Mouse (Mus musculus): ENCODE results near the gene Inpp4a. TPM values are rescaled to one million over a fixed set of nuclear protein-coding genes. Genes with fewer than 3 reads are reported as not detected.

Gene Inpp4a
- polyA plus RNA-seq, 1 experiment from 2014 or later = 56.8 TPM

DNA sequence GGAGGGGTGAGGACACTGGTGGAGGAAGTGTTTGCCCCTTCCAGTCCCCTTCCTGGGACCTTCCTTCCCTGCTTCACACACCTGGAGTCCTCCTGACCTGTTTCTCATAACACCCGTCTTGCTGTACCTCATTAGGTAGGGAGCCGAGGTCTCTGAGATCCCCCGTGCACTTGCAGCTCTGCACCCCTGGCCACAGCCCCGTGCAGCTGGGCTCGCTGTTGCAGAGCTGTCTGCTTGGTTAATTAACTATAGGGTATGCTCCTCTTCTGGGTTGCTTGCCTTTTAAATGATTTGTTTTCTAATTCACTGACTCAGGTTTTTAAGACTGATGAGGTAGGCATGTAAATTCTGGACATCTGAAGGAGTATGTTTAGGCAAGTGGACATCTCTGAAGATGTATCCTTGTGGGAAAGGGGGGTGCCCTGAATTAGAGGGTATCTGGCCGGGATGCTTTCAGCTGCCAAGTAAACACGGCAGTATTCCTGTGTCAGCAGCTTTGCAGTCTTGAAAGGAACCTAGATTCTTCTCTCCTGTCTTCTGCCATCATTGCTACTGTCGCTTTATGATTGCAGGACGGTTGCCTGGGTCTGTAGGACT, 6.1 kb downstream of the Inpp4a start:
- Histone ChIP-seq H3K36me3 (0 out of 2 replicates have a peak, but pooled peaks cover 3% of the 10 kb centered on the region), H3K9me3 (0 out of 2 replicates have a peak, but pooled peaks cover 6% of the 10 kb centered on the region), H3K9ac (no peak overlapping the region), H3K4me3 (no peak overlapping the region), H3K27me3 (no peaks in the 10 kb centered on the region), H3K4me2 (no peak overlapping the region), H3K27ac (replicated peaks) (no peak overlapping the region), H3K4me1 (replicated peaks) (peaks cover 16% of the 10 kb centered on the region)
- 75% methylated on average over 9 of the region's 9 CpGs for WGBS
- ATAC-seq (ENCODE audit: low read depth) = no peak

DNA sequence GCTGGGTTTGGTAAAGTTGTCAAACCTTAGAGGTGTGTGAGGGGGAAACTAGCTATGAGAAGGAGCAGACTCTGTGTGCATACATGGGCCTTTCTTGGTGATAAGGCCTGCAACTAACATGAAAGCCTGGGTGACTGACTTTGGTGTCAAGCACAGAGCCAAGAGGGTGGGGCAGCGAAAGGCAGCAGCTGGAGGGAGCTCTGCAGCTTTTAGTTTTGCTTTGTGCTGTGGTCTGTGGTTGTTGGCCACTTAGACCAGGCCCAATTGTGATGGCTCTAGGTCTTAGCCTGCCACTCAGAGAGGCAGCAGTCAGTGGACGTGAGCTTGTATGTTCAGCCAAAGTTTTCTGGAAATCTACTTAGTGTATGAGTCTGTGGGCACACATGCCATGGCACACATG, 7.9 kb downstream of the Inpp4a start:
- no peak for ATAC-seq (ENCODE audit: low read depth)
- no peak overlapping the region for H3K9ac ChIP-seq
- WGBS = 92% methylated on average over 2 of the region's 2 CpGs
- 0 out of 2 replicates have a peak, but pooled peaks cover 3% of the 10 kb centered on the region for H3K36me3 ChIP-seq
- no peak overlapping the region for H3K4me2 ChIP-seq
- no peak overlapping the region for H3K4me3 ChIP-seq
- 0 out of 2 replicates have a peak, but pooled peaks cover 9% of the 10 kb centered on the region for H3K9me3 ChIP-seq
- H3K4me1 ChIP-seq (replicated peaks) = no peaks in the 10 kb centered on the region; the same call in 1 of the 2 replicates
- H3K27ac ChIP-seq (replicated peaks) = no peak overlapping the region
- H3K27me3 ChIP-seq = no peaks in the 10 kb centered on the region

DNA sequence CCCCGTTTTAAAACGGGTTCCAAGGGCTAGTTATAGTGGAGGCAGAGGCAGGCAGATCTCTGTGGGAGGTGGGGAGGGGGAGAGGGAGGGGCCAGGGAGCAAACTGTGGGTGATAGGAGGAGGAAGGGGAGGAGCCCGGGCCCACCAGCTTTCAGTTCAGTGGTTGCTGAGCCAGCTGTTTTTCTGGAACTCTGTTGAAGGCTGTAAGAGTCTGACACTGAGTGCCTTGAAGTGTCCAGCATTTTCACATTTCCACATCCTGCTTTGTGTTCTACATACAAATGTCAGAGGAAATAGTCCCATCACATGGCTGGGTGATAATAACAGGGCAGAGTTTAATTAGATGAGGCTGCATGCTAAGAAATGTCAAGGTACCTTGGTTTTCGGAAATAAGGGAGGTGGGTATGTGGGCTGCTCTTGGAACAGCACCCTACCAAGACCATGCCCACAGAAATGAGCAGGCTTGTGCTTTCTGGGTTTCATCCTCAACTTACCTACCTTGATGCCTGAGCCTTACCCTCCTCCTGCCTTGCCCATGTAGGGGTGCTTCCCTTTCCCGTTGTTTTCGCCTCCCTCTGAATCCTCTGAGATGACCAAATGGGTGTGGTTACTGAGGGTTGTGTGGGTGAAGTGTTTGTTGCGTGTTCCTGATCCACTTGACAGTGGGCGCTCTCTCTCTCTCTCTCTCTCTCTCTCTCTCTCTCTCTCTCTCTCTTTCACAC, 8.5 kb downstream of the Inpp4a start:
- H3K27me3 ChIP-seq = no peaks in the 10 kb centered on the region
- H3K4me1 ChIP-seq (replicated peaks) = no peaks in the 10 kb centered on the region; the same call in 1 of the 2 replicates
- H3K4me2 ChIP-seq = no peak overlapping the region
- no peak for ATAC-seq (ENCODE audit: low read depth)
- H3K36me3 ChIP-seq = 0 out of 2 replicates have a peak, but pooled peaks cover 3% of the 10 kb centered on the region
- H3K9ac ChIP-seq = no peak overlapping the region
- WGBS = 89% methylated on average over 8 of the region's 8 CpGs
- H3K9me3 ChIP-seq = 0 out of 2 replicates have a peak, but pooled peaks cover 9% of the 10 kb centered on the region
- no peak overlapping the region for H3K4me3 ChIP-seq
- no peak overlapping the region for H3K27ac ChIP-seq (replicated peaks)

DNA sequence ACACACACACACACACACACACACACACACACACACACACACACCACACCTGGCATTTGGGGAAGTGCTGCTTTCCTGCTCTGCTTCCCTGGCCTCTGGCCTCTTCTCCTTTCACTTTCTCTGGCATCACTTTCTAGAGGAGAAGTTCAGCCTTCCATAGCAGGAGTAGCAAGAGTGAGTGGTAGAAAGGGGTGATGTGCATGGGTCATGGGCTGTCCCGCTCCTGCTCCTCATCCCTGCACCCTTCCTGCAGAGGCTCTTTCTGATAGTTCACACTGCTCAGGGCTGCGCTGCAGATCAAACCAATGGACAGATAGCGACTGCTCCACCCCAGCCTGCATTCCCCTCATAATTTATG, 9.1 kb downstream of the Inpp4a start:
- H3K4me3 ChIP-seq = no peak overlapping the region
- no peak overlapping the region for H3K27ac ChIP-seq (replicated peaks)
- no peak overlapping the region for H3K4me2 ChIP-seq
- 0 out of 2 replicates have a peak, but pooled peaks cover 9% of the 10 kb centered on the region for H3K9me3 ChIP-seq
- no peaks in the 10 kb centered on the region for H3K27me3 ChIP-seq
- H3K36me3 ChIP-seq = 0 out of 2 replicates have a peak, but pooled peaks cover 3% of the 10 kb centered on the region
- WGBS = 79% methylated on average over 3 of the region's 3 CpGs
- no peaks in the 10 kb centered on the region; the same call in 1 of the 2 replicates for H3K4me1 ChIP-seq (replicated peaks)
- ATAC-seq (ENCODE audit: low read depth) = no peak
- no peak overlapping the region for H3K9ac ChIP-seq

DNA sequence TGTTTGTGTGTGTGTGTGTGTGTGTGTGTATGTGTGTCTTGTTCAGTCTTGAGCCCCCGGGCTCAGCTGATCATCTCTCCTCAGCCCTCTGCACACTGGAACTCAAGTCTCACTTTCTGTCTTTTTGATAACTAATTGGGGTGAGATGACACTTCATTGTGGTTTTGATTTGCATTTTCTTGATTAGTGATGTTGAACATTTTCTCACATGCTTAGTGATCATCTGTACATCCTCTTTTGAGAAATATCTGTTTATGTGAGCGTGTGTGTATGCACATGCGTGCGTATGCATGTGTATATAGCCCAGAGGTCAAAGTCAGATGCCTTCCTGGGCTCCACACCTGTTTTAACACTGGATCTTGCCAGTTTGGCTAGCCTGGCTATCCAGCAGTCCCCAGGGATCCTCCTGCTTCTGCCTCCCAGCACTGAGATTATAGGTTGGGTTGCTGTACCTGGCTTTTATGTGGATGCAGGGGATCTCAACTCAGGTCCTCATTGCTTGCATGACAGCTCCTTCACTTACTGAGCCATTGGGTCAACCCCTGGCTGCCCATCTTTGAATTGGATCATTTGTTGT, 10.4 kb downstream of the Inpp4a start:
- Histone ChIP-seq H3K36me3 (0 out of 2 replicates have a peak, but pooled peaks cover 3% of the 10 kb centered on the region), H3K4me2 (no peak overlapping the region), H3K27me3 (no peaks in the 10 kb centered on the region), H3K4me3 (no peak overlapping the region), H3K27ac (replicated peaks) (no peak overlapping the region), H3K4me1 (replicated peaks) (peaks cover 9% of the 10 kb centered on the region), H3K9ac (no peak overlapping the region), H3K9me3 (0 out of 2 replicates have a peak, but pooled peaks cover 9% of the 10 kb centered on the region)
- ATAC-seq (ENCODE audit: low read depth) = no peak
- WGBS = 91% methylated on average over 4 of the region's 4 CpGs

DNA sequence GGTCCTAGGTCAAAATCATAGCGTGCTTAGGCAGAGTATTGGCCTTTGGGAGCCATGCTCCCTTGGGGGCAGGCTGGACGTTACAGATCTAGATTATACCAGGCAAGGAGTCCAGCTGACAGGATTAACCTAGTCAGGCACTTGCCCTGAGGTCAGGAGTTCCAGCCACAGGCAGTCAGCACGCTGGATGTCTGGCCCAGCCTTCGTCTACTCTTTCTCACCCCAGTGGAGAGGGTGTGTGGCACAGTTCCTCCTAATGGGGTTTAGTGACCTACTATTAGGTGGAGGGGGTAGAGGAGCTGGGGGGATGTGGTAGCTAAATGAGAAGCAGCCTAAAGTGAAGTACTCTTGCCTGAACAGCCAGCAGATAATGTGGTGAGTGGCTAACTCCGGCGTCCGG, 14.7 kb downstream of the Inpp4a start:
- H3K27me3 ChIP-seq = no peaks in the 10 kb centered on the region
- WGBS = 65% methylated on average over 7 of the region's 7 CpGs
- no peak overlapping the region for H3K27ac ChIP-seq (replicated peaks)
- 0 out of 2 replicates have a peak, but pooled peaks cover 9% of the 10 kb centered on the region for H3K9me3 ChIP-seq
- H3K9ac ChIP-seq = no peak overlapping the region
- H3K4me3 ChIP-seq = no peak overlapping the region
- no peak overlapping the region for H3K4me2 ChIP-seq
- peaks cover 17% of the 10 kb centered on the region for H3K4me1 ChIP-seq (replicated peaks)
- H3K36me3 ChIP-seq = 0 out of 2 replicates have a peak, but pooled peaks cover 3% of the 10 kb centered on the region
- no peak for ATAC-seq (ENCODE audit: low read depth)

DNA sequence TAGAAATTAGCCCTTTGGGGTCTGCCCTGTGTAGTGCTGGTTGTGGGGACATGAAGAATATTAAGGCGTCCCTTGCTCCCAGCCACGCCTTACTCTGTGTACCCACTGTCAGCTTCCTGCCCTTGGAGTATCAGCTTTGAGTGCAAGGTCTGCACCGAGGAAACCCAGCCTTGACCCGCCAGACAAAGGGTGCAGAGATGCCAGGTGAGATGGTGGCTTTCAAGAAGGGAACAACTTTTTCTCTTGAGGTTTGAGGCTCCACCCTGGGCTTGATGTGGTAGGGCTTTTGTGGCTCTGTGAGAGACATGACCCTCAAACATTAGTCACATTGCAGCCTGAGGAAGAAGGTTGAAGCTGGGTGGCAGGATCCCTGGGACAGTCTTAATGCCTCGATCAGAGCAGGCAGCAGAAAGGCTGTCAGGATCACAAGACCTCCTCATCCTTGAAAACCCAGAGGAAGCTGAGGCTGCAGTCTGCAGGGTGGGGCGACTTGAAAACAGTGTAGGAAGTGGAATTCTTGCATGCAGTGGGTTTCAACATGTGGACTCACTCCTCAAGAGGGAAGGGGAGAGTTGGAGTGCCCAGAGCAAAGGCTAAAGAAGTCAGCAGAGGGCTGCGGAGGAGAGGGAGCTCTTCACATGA, 18.1 kb downstream of the Inpp4a start:
- Histone ChIP-seq H3K4me1 (replicated peaks) (peaks cover 17% of the 10 kb centered on the region), H3K9ac (no peak overlapping the region), H3K9me3 (no peaks in the 10 kb centered on the region), H3K36me3 (no peaks in the 10 kb centered on the region), H3K27ac (replicated peaks) (no peak overlapping the region), H3K27me3 (no peaks in the 10 kb centered on the region), H3K4me3 (no peak overlapping the region), H3K4me2 (no peak overlapping the region)
- no peak for ATAC-seq (ENCODE audit: low read depth)
- 82% methylated on average over 7 of the region's 7 CpGs for WGBS

DNA sequence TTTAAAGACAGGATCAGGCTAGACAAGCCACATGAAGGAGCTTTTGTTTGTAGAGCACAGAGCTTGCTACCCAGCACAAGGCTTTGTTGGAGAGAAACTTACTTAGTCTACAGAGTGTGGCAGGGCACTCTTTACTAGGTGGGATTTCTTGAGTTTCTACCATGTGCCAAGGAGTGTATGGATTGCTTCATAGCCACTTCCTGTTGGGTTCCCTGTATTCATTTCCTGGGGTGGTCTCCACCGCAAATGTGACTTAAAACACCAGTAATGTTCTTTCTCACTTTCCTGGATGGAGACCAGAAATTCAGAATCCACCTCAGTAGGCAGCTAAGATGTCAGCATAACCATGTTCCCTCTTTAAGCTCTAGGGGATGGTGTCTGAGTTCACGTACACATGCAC, 18.9 kb downstream of the Inpp4a start:
- peaks cover 17% of the 10 kb centered on the region for H3K4me1 ChIP-seq (replicated peaks)
- no peak for ATAC-seq (ENCODE audit: low read depth)
- H3K9ac ChIP-seq = no peak overlapping the region
- 92% methylated on average over 2 of the region's 2 CpGs for WGBS
- no peaks in the 10 kb centered on the region for H3K36me3 ChIP-seq
- H3K27ac ChIP-seq (replicated peaks) = no peak overlapping the region
- H3K4me3 ChIP-seq = no peak overlapping the region
- H3K9me3 ChIP-seq = no peaks in the 10 kb centered on the region
- no peaks in the 10 kb centered on the region for H3K27me3 ChIP-seq
- H3K4me2 ChIP-seq = no peak overlapping the region

DNA sequence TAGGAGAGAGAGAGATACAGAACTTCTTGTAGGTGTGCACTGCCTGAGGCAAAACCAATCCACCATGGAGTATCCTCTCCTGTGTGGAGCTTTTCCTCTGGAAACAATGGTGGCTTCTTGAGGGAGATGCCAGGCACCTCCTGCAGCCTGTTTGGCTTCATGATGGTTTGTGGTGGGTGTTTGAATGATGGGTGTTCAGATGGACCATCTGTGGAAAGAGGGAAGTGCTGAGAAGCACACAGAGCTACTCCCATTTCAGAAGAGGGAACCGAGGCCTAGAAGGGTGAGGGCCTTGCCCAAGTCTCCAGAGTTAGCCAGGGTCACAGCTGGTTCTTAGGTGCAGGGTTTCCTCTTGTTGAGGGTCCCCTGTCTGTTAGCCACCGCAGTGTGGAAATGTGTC, 23.0 kb downstream of the Inpp4a start:
- no peaks in the 10 kb centered on the region for H3K36me3 ChIP-seq
- no peaks in the 10 kb centered on the region for H3K9me3 ChIP-seq
- H3K4me3 ChIP-seq = no peak overlapping the region
- peaks cover 6% of the 10 kb centered on the region for H3K4me1 ChIP-seq (replicated peaks)
- no peak overlapping the region for H3K4me2 ChIP-seq
- 90% methylated on average over 2 of the region's 2 CpGs for WGBS
- H3K9ac ChIP-seq = no peak overlapping the region
- ATAC-seq (ENCODE audit: low read depth) = no peak
- no peak overlapping the region for H3K27ac ChIP-seq (replicated peaks)
- no peaks in the 10 kb centered on the region for H3K27me3 ChIP-seq

DNA sequence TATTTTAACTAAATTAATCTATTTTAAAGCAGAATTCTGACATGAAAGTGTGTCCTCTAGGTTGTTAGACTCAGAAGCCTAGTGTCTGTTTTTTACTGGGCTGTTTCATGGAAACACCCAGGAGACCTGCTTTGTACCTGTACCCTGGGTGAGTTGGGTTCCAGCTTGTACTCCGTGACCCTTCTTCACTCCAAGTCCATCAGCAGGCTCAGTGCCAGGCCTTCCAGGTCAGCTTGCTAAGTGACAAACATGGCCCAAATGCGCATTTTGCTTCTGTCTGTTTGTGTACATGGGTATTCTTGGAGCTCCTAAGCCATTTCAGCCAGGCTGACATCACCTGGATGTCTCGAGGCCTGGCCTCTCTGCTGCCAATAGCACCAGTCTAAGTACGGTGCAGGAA, 23.5 kb downstream of the Inpp4a start:
- ATAC-seq (ENCODE audit: low read depth) = no peak
- 92% methylated on average over 4 of the region's 4 CpGs for WGBS

DNA sequence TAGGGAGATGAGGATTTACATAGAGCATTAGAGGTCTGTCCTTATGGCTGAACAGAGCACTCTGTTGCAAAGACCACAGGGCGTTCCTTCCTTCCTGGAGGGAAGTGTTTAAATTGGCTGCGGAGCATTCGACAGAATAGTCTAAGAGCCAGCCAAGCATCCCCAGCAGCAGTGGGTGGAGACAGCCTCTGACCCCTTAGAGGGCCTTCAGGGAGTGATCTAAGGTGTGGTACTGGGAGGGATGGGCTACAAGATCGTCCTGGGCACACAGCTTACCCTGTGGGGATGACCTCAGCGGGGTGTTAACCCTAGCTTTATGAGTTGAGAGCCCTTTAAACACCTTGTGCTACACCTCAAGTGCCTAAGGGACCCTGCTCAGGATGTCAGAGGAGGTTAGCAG, 24.9 kb downstream of the Inpp4a start:
- Histone ChIP-seq H3K36me3 (no peaks in the 10 kb centered on the region), H3K4me2 (no peak overlapping the region), H3K9me3 (no peaks in the 10 kb centered on the region), H3K27me3 (no peaks in the 10 kb centered on the region), H3K27ac (replicated peaks) (no peak overlapping the region), H3K9ac (no peak overlapping the region), H3K4me3 (no peak overlapping the region), H3K4me1 (replicated peaks) (peaks cover 6% of the 10 kb centered on the region)
- WGBS = 44% methylated on average over 5 of the region's 5 CpGs
- ATAC-seq (ENCODE audit: low read depth) = no peak

More for the DNA sequence above, 23.5 kb downstream of the Inpp4a start:
- H3K4me3 ChIP-seq = no peak overlapping the region
- H3K36me3 ChIP-seq = no peaks in the 10 kb centered on the region
- peaks cover 6% of the 10 kb centered on the region for H3K4me1 ChIP-seq (replicated peaks)
- no peaks in the 10 kb centered on the region for H3K9me3 ChIP-seq
- H3K9ac ChIP-seq = no peak overlapping the region
- H3K4me2 ChIP-seq = no peak overlapping the region
- no peaks in the 10 kb centered on the region for H3K27me3 ChIP-seq
- H3K27ac ChIP-seq (replicated peaks) = no peak overlapping the region

DNA sequence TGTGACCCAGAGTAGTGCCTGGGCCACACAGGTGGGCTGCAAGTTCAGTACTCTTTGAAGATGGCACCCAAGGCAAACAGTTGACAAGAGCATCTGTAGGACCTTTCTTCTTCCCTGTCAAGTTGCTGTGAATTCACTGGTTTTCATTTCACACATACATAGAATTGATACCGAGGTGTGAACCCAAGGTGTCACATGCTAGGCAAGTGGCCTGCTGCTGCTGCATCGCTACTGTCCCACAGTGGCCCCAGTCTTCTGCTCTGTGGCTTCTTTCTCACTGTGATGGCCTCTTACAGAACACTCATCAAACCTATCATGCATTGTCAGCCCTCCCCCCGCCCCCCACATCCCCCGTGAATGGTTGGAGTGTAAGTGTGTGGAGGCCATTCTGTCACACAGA, 27.6 kb downstream of the Inpp4a start:
- no peak overlapping the region for H3K27ac ChIP-seq (replicated peaks)
- no peak overlapping the region for H3K4me2 ChIP-seq
- no peak for ATAC-seq (ENCODE audit: low read depth)
- H3K4me3 ChIP-seq = no peak overlapping the region
- H3K9me3 ChIP-seq = no peaks in the 10 kb centered on the region
- peaks cover 6% of the 10 kb centered on the region for H3K4me1 ChIP-seq (replicated peaks)
- 85% methylated on average over 4 of the region's 4 CpGs for WGBS
- no peaks in the 10 kb centered on the region for H3K27me3 ChIP-seq
- H3K9ac ChIP-seq = no peak overlapping the region
- H3K36me3 ChIP-seq = no peaks in the 10 kb centered on the region

Measured in neural tube, embryonic 13.5 days (tissue).